Mouse (Mus musculus) heart, adult 2 months (tissue): ENCODE data around the gene Rrnad1.

Experiments used
- CTCF ChIP-seq: fragments of 200-600 bp; IDR thresholded peaks from 2 replicates; pipeline ENCODE4 v1.8.1; 2022; ENCODE audit warnings: antibody characterized with exemption, mild to moderate bottlenecking, moderate library complexity
- EP300 ChIP-seq: fragments of 200-500 bp; IDR thresholded peaks from 2 replicates; pipeline ENCODE4 v1.6.1; 2011; ENCODE audit warnings: low read depth, low read length, control low read depth; ENCODE audit not compliant: insufficient read depth
- POLR2A ChIP-seq: fragments of 200-500 bp; IDR thresholded peaks from 2 replicates; pipeline ENCODE4 v1.6.1; 2011; ENCODE audit warnings: mild to moderate bottlenecking, low read depth, low read length, control low read depth; ENCODE audit not compliant: insufficient read depth

DNA sequence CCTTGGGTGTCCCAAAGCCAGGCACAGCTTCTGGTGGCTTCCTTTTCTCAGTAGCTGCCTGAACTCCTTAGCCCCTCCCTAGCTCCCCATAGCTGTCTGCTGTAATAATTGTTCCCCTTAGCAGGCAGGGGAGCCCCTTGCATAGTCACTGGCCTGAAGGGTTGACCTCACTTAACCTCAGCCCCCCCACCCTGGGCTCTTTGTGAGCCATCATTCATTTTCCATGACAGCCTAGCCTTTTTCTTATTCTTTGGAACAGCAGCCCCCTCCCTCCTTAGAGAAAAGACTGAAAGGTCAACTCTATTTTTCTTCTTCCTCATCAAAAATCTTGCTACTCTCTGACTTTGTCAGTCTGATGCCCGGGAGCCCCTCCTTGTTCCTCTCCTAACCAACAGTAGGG is 28.4 kb upstream of the Rrnad1 start:
- no peak for TF ChIP-seq POLR2A
- TF ChIP-seq EP300 = no peak
- TF ChIP-seq CTCF = no peak
